8 mouse cellular contexts compared by ENCODE assay signal in the genomic region with DNA sequence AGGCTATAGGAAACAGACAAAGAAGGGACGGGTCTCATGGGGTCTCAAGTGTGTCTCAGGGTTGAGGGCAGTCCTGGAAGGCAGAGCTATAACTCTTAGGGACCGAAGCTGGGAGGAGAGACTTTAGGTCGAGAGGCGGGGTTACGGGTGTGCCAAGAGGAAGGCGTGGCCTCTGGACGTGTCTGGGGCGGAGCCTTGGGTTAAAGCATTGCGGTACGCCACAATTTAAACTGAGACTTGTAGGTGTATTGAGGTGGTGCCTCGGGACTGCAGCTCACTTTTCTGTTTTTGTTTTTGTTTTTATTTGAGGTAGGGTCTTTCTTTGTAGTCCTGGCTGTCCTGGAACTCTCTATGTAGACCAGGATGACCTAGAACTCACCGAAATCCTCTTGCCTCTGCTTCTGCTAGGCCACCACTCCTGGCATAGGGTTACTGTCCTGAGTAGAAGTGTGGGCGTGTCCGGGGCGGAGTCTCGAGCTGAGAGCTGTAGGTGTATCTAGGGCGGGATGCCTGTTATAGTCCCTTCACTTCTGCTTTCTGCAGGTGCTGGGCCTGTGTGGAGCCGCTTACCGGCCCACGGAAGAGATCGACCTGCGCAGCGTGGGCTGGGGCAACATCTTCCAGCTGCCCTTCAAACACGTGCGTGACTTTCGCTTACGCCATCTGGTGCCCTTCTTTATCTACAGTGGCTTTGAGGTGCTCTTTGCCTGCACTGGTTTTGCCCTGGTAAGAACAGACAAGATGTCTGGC. TPM values are rescaled to one million over a fixed set of nuclear protein-coding genes. Genes with fewer than 3 reads are reported as not detected.
DNase-seq lines count a peak whose midpoint lies in the region; ATAC-seq and TF ChIP-seq lines count a peak whose summit lies in the region.

No protein-coding gene starts in this region.

- H3K36me3 ChIP-seq in forebrain, embryonic 12.5 days (replicated peaks): no peaks in the 10 kb centered on the region
- no peaks in the 10 kb centered on the region for H3K36me3 ChIP-seq in forebrain, embryonic 13.5 days (ENCODE audit: poor library complexity, severe bottlenecking)
- H3K36me3 ChIP-seq in kidney, adult 2 months (ENCODE audit: control insufficient read depth, insufficient read depth, low read length): no peaks in the 10 kb centered on the region
- H3K36me3 ChIP-seq in lung, embryonic 15.5 days: no peaks in the 10 kb centered on the region
- no peaks in the 10 kb centered on the region for H3K36me3 ChIP-seq in thymus, adult 2 months (ENCODE audit: control insufficient read depth, insufficient read depth, low read length)

- no peak for ATAC-seq in forebrain, embryonic 12.5 days (ENCODE audit: low FRiP score)
- no peak for ATAC-seq in forebrain, embryonic 13.5 days
- ATAC-seq in lung, embryonic 15.5 days (ENCODE audit: borderline replicate concordance, extremely low read depth, low FRiP score, low TSS enrichment): no peak

- DNase-seq in c-Kit-positive CD71-positive TER-119-positive erythroid progenitor cells, embryonic 14.5 days (ENCODE audit: low spot score): peak; percentile 74
- DNase-seq in kidney, adult 2 months: peak; percentile 64
- DNase-seq in thymus, adult 2 months: peak; percentile 61
- DNase-seq in adrenal gland, adult 18-20 months (ENCODE audit: low spot score in 2 of 2): no peak
- DNase-seq in cerebellum, postnatal 25 days: no peak

- no peaks in the 10 kb centered on the region for H3K9me3 ChIP-seq in forebrain, embryonic 12.5 days
- no peaks in the 10 kb centered on the region for H3K9me3 ChIP-seq in forebrain, embryonic 13.5 days (replicated peaks)
- no peaks in the 10 kb centered on the region for H3K9me3 ChIP-seq in lung, embryonic 15.5 days

- H3K27me3 ChIP-seq in forebrain, embryonic 12.5 days: peaks cover 14% of the 10 kb centered on the region
- 0 out of 2 replicates have a peak, but pooled peaks cover 4% of the 10 kb centered on the region for H3K27me3 ChIP-seq in forebrain, embryonic 13.5 days
- no peaks in the 10 kb centered on the region for H3K27me3 ChIP-seq in kidney, adult 2 months (replicated peaks; ENCODE audit: control insufficient read depth, insufficient read depth, low read length)
- no peaks in the 10 kb centered on the region for H3K27me3 ChIP-seq in lung, embryonic 15.5 days
- H3K27me3 ChIP-seq in thymus, adult 2 months (ENCODE audit: control insufficient read depth, insufficient read depth, low read length): no peaks in the 10 kb centered on the region

- H3K9ac ChIP-seq in forebrain, embryonic 12.5 days: no peak overlapping the region
- H3K9ac ChIP-seq in forebrain, embryonic 13.5 days: no peak overlapping the region
- no peak overlapping the region for H3K9ac ChIP-seq in lung, embryonic 15.5 days

- no peak overlapping the region for H3K27ac ChIP-seq in forebrain, embryonic 12.5 days
- H3K27ac ChIP-seq in forebrain, embryonic 13.5 days: no peak overlapping the region
- H3K27ac ChIP-seq in kidney, adult 2 months (ENCODE audit: insufficient read depth, low read depth, low read length): no peak overlapping the region
- no peak overlapping the region for H3K27ac ChIP-seq in lung, embryonic 15.5 days
- no peak overlapping the region for H3K27ac ChIP-seq in thymus, adult 2 months (ENCODE audit: control insufficient read depth, insufficient read depth, low read length)

- H3K4me3 ChIP-seq in forebrain, embryonic 12.5 days (replicated peaks): no peak overlapping the region
- H3K4me3 ChIP-seq in forebrain, embryonic 13.5 days: no peak overlapping the region
- no peak overlapping the region for H3K4me3 ChIP-seq in kidney, adult 2 months (ENCODE audit: insufficient read depth, low read depth, low read length)
- H3K4me3 ChIP-seq in lung, embryonic 15.5 days: no peak overlapping the region
- H3K4me3 ChIP-seq in thymus, adult 2 months (ENCODE audit: control insufficient read depth, insufficient read depth, low read length): peak overlapping the region; percentile 41

- WGBS in forebrain, embryonic 12.5 days: 26% methylated on average over 27 of the region's 27 CpGs
- WGBS in forebrain, embryonic 13.5 days: 27% methylated on average over 27 of the region's 27 CpGs
- WGBS in kidney, adult 2 months: 42% methylated on average over 27 of the region's 27 CpGs
- WGBS in lung, embryonic 15.5 days: 17% methylated on average over 27 of the region's 27 CpGs
- WGBS in thymus, adult 2 months: 19% methylated on average over 27 of the region's 27 CpGs

- no peak for TF ChIP-seq POLR2A in kidney, adult 2 months (IDR thresholded peaks at IDR 0.05; ENCODE audit: low read depth, low read length)
- TF ChIP-seq POLR2A in thymus, adult 2 months (IDR thresholded peaks at IDR 0.05; ENCODE audit: control insufficient read depth, extremely low read depth, insufficient read depth, low read length, poor library complexity): no peak

- peak overlapping the region; percentile 10; the same call in 1 of the 2 replicates for H3K4me2 ChIP-seq in forebrain, embryonic 12.5 days
- H3K4me2 ChIP-seq in forebrain, embryonic 13.5 days: no peak overlapping the region
- H3K4me2 ChIP-seq in lung, embryonic 15.5 days: peak overlapping the region; percentile 42

- H3K4me1 ChIP-seq in forebrain, embryonic 12.5 days: peaks cover 4% of the 10 kb centered on the region; the same call in 1 of the 2 replicates
- H3K4me1 ChIP-seq in forebrain, embryonic 13.5 days: no peaks in the 10 kb centered on the region
- peaks cover 12% of the 10 kb centered on the region; the same call in 1 of the 2 replicates for H3K4me1 ChIP-seq in kidney, adult 2 months (ENCODE audit: control insufficient read depth, insufficient read depth, low read length)
- H3K4me1 ChIP-seq in lung, embryonic 15.5 days: no peaks in the 10 kb centered on the region
- peaks cover 15% of the 10 kb centered on the region for H3K4me1 ChIP-seq in thymus, adult 2 months (replicated peaks; ENCODE audit: control insufficient read depth, insufficient read depth, low read length)

- no peak for TF ChIP-seq CTCF in kidney, adult 2 months (conservative IDR thresholded peaks at IDR 0.05; ENCODE audit: insufficient read depth, insufficient read length, low read depth, low read length)
- no peak for TF ChIP-seq CTCF in thymus, adult 2 months (IDR thresholded peaks at IDR 0.05; ENCODE audit: borderline replicate concordance, control insufficient read depth, extremely low read depth, insufficient read depth, low read length, poor library complexity)

RNA-seq across cellular contexts. Expression of a gene that starts 8.2 kb away (rescaled TPM):
- 4.8 TPM in 2 replicates for polyA plus RNA-seq in forebrain, embryonic 12.5 days (2016; fragmentation: Nextera tagmentation; extraction: Ambion mirVana)
- 3.8 and 5.3 TPM in 2 replicates for polyA plus RNA-seq in forebrain, embryonic 13.5 days (2015; fragmentation: Nextera tagmentation; extraction: Ambion mirVana)
- 52.3 and 55.7 TPM in 2 replicates for polyA plus RNA-seq in kidney, adult 2 months (2012; rRNA removed)
- polyA plus RNA-seq in lung, embryonic 15.5 days (2015; fragmentation: Nextera tagmentation; extraction: Ambion mirVana): 18.4 and 22.3 TPM in 2 replicates
- 147 and 174 TPM in 2 replicates for polyA plus RNA-seq in thymus, adult 2 months (2012; rRNA removed)
- total RNA-seq in adrenal gland, adult 18-20 months (2021): 10 to 100 TPM; 53.3 to 64.4 TPM

RNA-seq across cellular contexts. Expression of a gene that starts 13.6 kb away (rescaled TPM):
- 0.64 and 0.69 TPM in 2 replicates for polyA plus RNA-seq in forebrain, embryonic 12.5 days (2016; fragmentation: Nextera tagmentation; extraction: Ambion mirVana)
- polyA plus RNA-seq in forebrain, embryonic 13.5 days (2015; fragmentation: Nextera tagmentation; extraction: Ambion mirVana): 1.1 TPM in 2 replicates
- polyA plus RNA-seq in kidney, adult 2 months (2012; rRNA removed): 17.4 and 19.4 TPM in 2 replicates
- 3.5 and 4.6 TPM in 2 replicates for polyA plus RNA-seq in lung, embryonic 15.5 days (2015; fragmentation: Nextera tagmentation; extraction: Ambion mirVana)
- polyA plus RNA-seq in thymus, adult 2 months (2012; rRNA removed): 10.2 and 11.7 TPM in 2 replicates
- total RNA-seq in adrenal gland, adult 18-20 months (2021): 100 to 1,000 TPM in 1 of 2 experiments, 10 to 100 TPM in 1; 14.4 to 169 TPM

RNA-seq across cellular contexts. Expression of a gene that starts 15.3 kb away (rescaled TPM):
- polyA plus RNA-seq in forebrain, embryonic 12.5 days (2016; fragmentation: Nextera tagmentation; extraction: Ambion mirVana): not detected in 2 replicates
- polyA plus RNA-seq in forebrain, embryonic 13.5 days (2015; fragmentation: Nextera tagmentation; extraction: Ambion mirVana): not detected in 2 replicates
- 4.7 and 9.2 TPM in 2 replicates for polyA plus RNA-seq in kidney, adult 2 months (2012; rRNA removed)
- polyA plus RNA-seq in lung, embryonic 15.5 days (2015; fragmentation: Nextera tagmentation; extraction: Ambion mirVana): 0.11 and 0.13 TPM in 2 replicates
- polyA plus RNA-seq in thymus, adult 2 months (2012; rRNA removed): 0.33 and 0.97 TPM in 2 replicates
- 1 to 10 TPM in 1 of 2 experiments, under 1 TPM in 1; 0.29 to 1.0 TPM for total RNA-seq in adrenal gland, adult 18-20 months (2021)

RNA-seq across cellular contexts. Expression of a gene that starts 29.0 kb away (rescaled TPM):
- 0.26 and 0.70 TPM in 2 replicates for polyA plus RNA-seq in forebrain, embryonic 12.5 days (2016; fragmentation: Nextera tagmentation; extraction: Ambion mirVana)
- 0.15 TPM in 1 of 2 replicates, not detected in the other for polyA plus RNA-seq in forebrain, embryonic 13.5 days (2015; fragmentation: Nextera tagmentation; extraction: Ambion mirVana)
- 2.6 and 3.9 TPM in 2 replicates for polyA plus RNA-seq in kidney, adult 2 months (2012; rRNA removed)
- 1.3 and 1.5 TPM in 2 replicates for polyA plus RNA-seq in lung, embryonic 15.5 days (2015; fragmentation: Nextera tagmentation; extraction: Ambion mirVana)
- polyA plus RNA-seq in thymus, adult 2 months (2012; rRNA removed): 7.0 and 7.2 TPM in 2 replicates
- total RNA-seq in adrenal gland, adult 18-20 months (2021): 10 to 100 TPM in 1 of 2 experiments, 1 to 10 TPM in 1; 6.7 to 13.8 TPM

RNA-seq across cellular contexts. Expression of a gene that starts 30.6 kb away (rescaled TPM):
- 166 and 168 TPM in 2 replicates for polyA plus RNA-seq in forebrain, embryonic 12.5 days (2016; fragmentation: Nextera tagmentation; extraction: Ambion mirVana)
- 197 and 208 TPM in 2 replicates for polyA plus RNA-seq in forebrain, embryonic 13.5 days (2015; fragmentation: Nextera tagmentation; extraction: Ambion mirVana)
- 678 and 742 TPM in 2 replicates for polyA plus RNA-seq in kidney, adult 2 months (2012; rRNA removed)
- polyA plus RNA-seq in lung, embryonic 15.5 days (2015; fragmentation: Nextera tagmentation; extraction: Ambion mirVana): 303 and 306 TPM in 2 replicates
- 287 and 340 TPM in 2 replicates for polyA plus RNA-seq in thymus, adult 2 months (2012; rRNA removed)
- total RNA-seq in adrenal gland, adult 18-20 months (2021): 100 to 1,000 TPM; 344 to 380 TPM

Comparison
In these comparisons a context has a peak if more than half of its experiments do, and no peak if none do; other contexts are left out.
1. DNase-seq: peak in c-Kit-positive CD71-positive TER-119-positive erythroid progenitor cells, embryonic 14.5 days (single experiment), kidney, adult 2 months (single experiment) and thymus, adult 2 months (single experiment); none in adrenal gland, adult 18-20 months (0 of 2) and cerebellum, postnatal 25 days (0 of 2).